Mouse (Mus musculus): ENCODE results near the gene Mcoln2. TPM values are rescaled to one million over a fixed set of nuclear protein-coding genes. Genes with fewer than 3 reads are reported as not detected.

The Mcoln2 gene
- total and polyA plus RNA-seq, 3 experiments: 0.10 to 0.42 TPM; not detected in 1

DNA sequence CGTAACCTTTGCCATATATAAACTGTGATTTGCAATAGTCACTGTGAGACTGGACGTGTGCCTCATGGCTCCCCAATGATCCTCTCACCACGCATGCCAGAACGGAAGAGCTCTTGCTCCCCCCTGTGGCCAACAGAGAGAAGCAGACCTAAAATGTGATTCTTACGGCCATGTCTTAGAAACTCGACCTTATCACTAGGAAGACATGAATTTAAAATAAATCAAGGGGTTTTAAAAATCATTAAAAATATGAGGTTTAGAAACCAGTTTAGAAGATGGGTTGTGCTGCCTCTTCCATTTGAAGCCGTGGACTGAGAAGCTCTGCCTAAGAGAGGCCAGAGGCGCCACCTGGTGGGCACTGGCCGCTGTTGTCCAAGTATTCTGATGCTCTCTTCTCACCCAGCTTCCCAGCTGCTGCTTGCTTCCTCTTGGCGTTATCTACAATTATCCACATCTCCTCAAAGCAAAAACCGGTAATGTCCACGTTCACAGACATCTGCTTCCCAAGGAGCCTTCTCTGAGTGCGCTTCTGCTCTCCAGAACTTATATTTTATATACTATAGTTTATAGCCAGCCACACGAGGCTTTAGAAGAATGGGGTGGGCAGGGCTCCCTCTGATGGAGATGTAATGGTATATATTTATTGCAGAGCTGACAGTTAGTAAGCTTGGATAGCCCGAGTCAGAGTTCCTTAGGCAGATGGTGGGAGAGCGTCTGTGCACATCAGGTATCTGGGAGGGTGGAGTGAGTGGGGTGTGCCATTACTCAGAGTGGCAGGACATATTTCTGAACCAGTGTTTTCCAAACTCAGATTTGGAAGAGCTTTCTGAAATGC is 28.3 kb downstream of the Mcoln2 start:
- H3K36me3 ChIP-seq (ENCODE audit: control insufficient read depth in 1 of 2, insufficient read depth in 2 of 2, low read length in 2 of 2): no peaks in the 10 kb centered on the region
- no peaks in the 10 kb centered on the region for H3K9me3 ChIP-seq (replicated peaks; ENCODE audit: insufficient read depth, low read length)
- H3K27ac ChIP-seq (ENCODE audit: control insufficient read depth, low read depth, low read length): no peak overlapping the region
- H3K27me3 ChIP-seq (ENCODE audit: control insufficient read depth in 1 of 2, insufficient read depth in 2 of 2, low read length in 2 of 2): no peaks in the 10 kb centered on the region
- H3K79me2 ChIP-seq (ENCODE audit: control insufficient read depth, insufficient read depth, low read length, poor library complexity): no peaks in the 10 kb centered on the region
- no peak overlapping the region for H3K9ac ChIP-seq (ENCODE audit: control insufficient read depth, low read depth, low read length, poor library complexity, severe bottlenecking)
- no peak overlapping the region for H3K4me3 ChIP-seq (ENCODE audit: control insufficient read depth in 1 of 2, insufficient read depth in 1 of 2, low read depth in 2 of 2, low read length in 2 of 2)
- peak; percentile 84 for DNase-seq (ENCODE audit: low read depth, low spot score)
- no peaks in the 10 kb centered on the region for H3K4me1 ChIP-seq (ENCODE audit: control insufficient read depth in 1 of 2, insufficient read depth in 2 of 2, low read length in 2 of 2)
- TF ChIP-seq TAL1 (IDR thresholded peaks at IDR 0.05; ENCODE audit: low read length): no peak
- peak; percentile 64; the same call in 1 of the 2 replicates for TF ChIP-seq SIN3A (IDR thresholded peaks at IDR 0.05; ENCODE audit: low read length)
- TF ChIP-seq BHLHE40 (IDR thresholded peaks at IDR 0.05; ENCODE audit: borderline replicate concordance, low read depth, low read length): peak; percentile 40; the same call in 1 of the 2 replicates
- no peak for TF ChIP-seq ZKSCAN1 (IDR thresholded peaks at IDR 0.05; ENCODE audit: low read depth, low read length)
- TF ChIP-seq CHD1 (IDR thresholded peaks at IDR 0.05; ENCODE audit: low read depth, low read length): no peak
- no peak for TF ChIP-seq USF1 (IDR thresholded peaks at IDR 0.05; ENCODE audit: low read depth, low read length)
- no peak for TF ChIP-seq GABPA (IDR thresholded peaks at IDR 0.05; ENCODE audit: low read depth, low read length)
- no peak for TF ChIP-seq USF2 (IDR thresholded peaks at IDR 0.05; ENCODE audit: borderline replicate concordance in 1 of 2, insufficient read depth in 1 of 2, low read depth in 1 of 2, low read length in 2 of 2)
- peak; percentile 86 for TF ChIP-seq MYC (IDR thresholded peaks at IDR 0.05; ENCODE audit: low read depth, low read length)
- TF ChIP-seq MEF2A (IDR thresholded peaks at IDR 0.05; ENCODE audit: extremely low read depth, insufficient replicate concordance, low read depth, low read length, poor library complexity, severe bottlenecking): no peak
- peak; percentile 25; the same call in 1 of the 2 replicates for TF ChIP-seq TCF12 (IDR thresholded peaks at IDR 0.05; ENCODE audit: low read depth, low read length)
- no peak for TF ChIP-seq MAZ (IDR thresholded peaks at IDR 0.05; ENCODE audit: low read depth, low read length)
- TF ChIP-seq E2F4 (IDR thresholded peaks at IDR 0.05; ENCODE audit: borderline replicate concordance, low read depth, low read length): no peak
- TF ChIP-seq JUND (IDR thresholded peaks at IDR 0.05; ENCODE audit: low read depth, low read length): no peak
- TF ChIP-seq ZC3H11A (IDR thresholded peaks at IDR 0.05; ENCODE audit: low read depth, low read length): peak; percentile 88
- TF ChIP-seq POLR2AphosphoS5 (IDR thresholded peaks at IDR 0.05; ENCODE audit: borderline replicate concordance, low read depth, low read length): no peak
- no peak; the same call in 1 of the 2 replicates for TF ChIP-seq GATA1 (IDR thresholded peaks at IDR 0.05; ENCODE audit: low read depth, low read length)
- peak; percentile 25; the same call in 1 of the 2 replicates for TF ChIP-seq TBP (IDR thresholded peaks at IDR 0.05; ENCODE audit: low read depth, low read length)
- peak; percentile 85 for TF ChIP-seq RAD21 (IDR thresholded peaks at IDR 0.05; ENCODE audit: low read depth, low read length)
- peak; percentile 52 for TF ChIP-seq MXI1 (IDR thresholded peaks at IDR 0.05; ENCODE audit: low read depth, low read length)
- TF ChIP-seq UBTF (IDR thresholded peaks at IDR 0.05; ENCODE audit: borderline replicate concordance, insufficient read depth, low read depth, low read length): no peak
- no peak for TF ChIP-seq KAT2A (conservative IDR thresholded peaks at IDR 0.05; ENCODE audit: low read depth, low read length)
- no peak for TF ChIP-seq ELF1 (IDR thresholded peaks at IDR 0.05; ENCODE audit: low read depth, low read length)
- TF ChIP-seq CTCF (IDR thresholded peaks at IDR 0.05 in 2 of 3, conservative IDR thresholded peaks at IDR 0.05 in 1 of 3; ENCODE audit: control insufficient read depth in 1 of 3, insufficient read depth in 1 of 3, low read depth in 2 of 3, low read length in 3 of 3, poor library complexity in 1 of 3, severe bottlenecking in 1 of 3): peak; percentile 62 to 92 (median 72)
- no peak for TF ChIP-seq POLR2AphosphoS2 (IDR thresholded peaks at IDR 0.05; ENCODE audit: low read length)
- no peak for TF ChIP-seq NELFE (IDR thresholded peaks at IDR 0.05; ENCODE audit: low read depth, low read length)
- TF ChIP-seq EP300 (IDR thresholded peaks at IDR 0.05; ENCODE audit: low read depth in 1 of 2, low read length in 2 of 2): no peak
- no peak for TF ChIP-seq POLR2A (IDR thresholded peaks at IDR 0.05; ENCODE audit: control insufficient read depth in 1 of 2, insufficient read depth in 1 of 2, low read depth in 1 of 2, low read length in 2 of 2, poor library complexity in 1 of 2)
- TF ChIP-seq SMC3 (IDR thresholded peaks at IDR 0.05; ENCODE audit: low read depth, low read length): peak; percentile 89
- TF ChIP-seq MAFK (IDR thresholded peaks at IDR 0.05; ENCODE audit: borderline replicate concordance, low read depth, low read length): no peak
- no peak for TF ChIP-seq NRF1 (IDR thresholded peaks at IDR 0.05; ENCODE audit: insufficient read depth, low read depth, low read length, poor library complexity, severe bottlenecking)
- TF ChIP-seq ZNF384 (IDR thresholded peaks at IDR 0.05; ENCODE audit: low read depth, low read length): 0 out of 2 replicates have a peak, but pooled peaks have one; percentile 23
- TF ChIP-seq HCFC1 (IDR thresholded peaks at IDR 0.05; ENCODE audit: low read depth, low read length): no peak
- TF ChIP-seq ZMIZ1 (IDR thresholded peaks at IDR 0.05; ENCODE audit: low read depth, low read length): no peak
- no peak for TF ChIP-seq ETS1 (IDR thresholded peaks at IDR 0.05; ENCODE audit: low read depth, low read length)
